Mouse (Mus musculus): ENCODE results near the gene Pcdh7. TPM values are rescaled to one million over a fixed set of nuclear protein-coding genes. Genes with fewer than 3 reads are reported as not detected.

Pcdh7 gene
- polyA plus RNA-seq, 1 experiment = 25.8 TPM

DNA sequence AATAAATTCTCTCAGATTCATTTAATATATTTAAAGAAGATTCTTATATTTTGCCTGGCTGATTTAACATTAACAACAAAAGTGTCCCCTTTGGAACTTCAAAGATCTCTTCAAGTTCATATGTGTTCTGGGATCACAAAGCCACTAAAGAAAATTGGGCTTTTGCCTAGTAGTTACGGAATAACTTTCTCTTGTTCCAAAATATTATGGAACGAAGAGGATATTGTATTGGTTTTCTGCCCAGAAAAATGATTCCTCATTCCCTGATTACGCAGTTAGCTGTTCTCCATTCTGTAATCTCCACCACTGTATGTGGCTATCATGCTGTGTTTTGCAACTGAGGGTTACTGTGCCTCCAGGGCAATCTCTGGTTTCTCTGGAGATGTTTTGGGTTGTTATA lies 147.5 kb downstream of the Pcdh7 start:
- TF ChIP-seq POLR2A (IDR thresholded peaks at IDR 0.05; ENCODE audit: borderline replicate concordance, extremely low read depth, insufficient read depth, insufficient read length, poor library complexity, severe bottlenecking) (no peak), CTCF (IDR thresholded peaks at IDR 0.05; ENCODE audit: borderline replicate concordance, extremely low read depth, insufficient read depth, insufficient read length) (no peak)
- DNase-seq (ENCODE audit: low read depth) = no peak

DNA sequence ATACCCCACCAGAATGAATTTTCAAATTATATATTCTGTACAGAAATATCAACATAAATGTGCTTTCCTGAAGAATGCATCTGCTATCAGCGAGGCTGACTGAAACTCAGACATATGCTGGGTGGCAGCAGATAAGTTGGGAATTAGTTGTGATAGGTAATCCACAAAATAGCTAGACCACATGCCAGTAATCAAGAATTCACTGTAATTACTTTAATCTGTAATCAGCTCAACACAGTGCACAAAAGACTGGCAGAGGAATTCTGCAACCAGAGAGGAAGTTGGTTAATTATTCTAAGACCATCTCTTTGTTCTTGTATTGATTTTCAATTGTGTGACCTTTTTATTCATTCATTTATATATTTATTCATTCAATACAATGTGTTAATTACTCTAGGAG lies 148.3 kb downstream of the Pcdh7 start:
- TF ChIP-seq POLR2A (IDR thresholded peaks at IDR 0.05; ENCODE audit: borderline replicate concordance, extremely low read depth, insufficient read depth, insufficient read length, poor library complexity, severe bottlenecking) (no peak), CTCF (IDR thresholded peaks at IDR 0.05; ENCODE audit: borderline replicate concordance, extremely low read depth, insufficient read depth, insufficient read length) (no peak)
- peak; percentile 40 for DNase-seq (ENCODE audit: low read depth)

DNA sequence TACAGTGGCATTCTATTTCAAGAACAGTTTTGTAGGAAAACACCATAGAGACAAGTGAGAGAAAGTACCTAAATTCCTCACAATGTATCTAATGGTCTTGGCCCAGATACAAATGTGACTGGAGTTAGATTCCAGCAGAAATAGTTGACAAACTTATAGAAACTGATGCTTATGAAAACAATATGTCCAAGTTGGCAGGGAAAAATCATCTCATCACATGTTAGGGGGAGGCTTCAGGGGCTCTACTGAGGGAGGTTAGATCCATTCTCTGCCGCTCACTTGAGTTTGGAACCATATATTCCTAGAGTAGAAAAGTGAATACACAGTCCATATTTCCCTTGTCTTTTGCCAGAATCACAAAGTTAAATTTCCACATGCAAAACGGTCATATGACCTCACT lies 150.1 kb downstream of the Pcdh7 start:
- no peak for TF ChIP-seq CTCF (IDR thresholded peaks at IDR 0.05; ENCODE audit: borderline replicate concordance, extremely low read depth, insufficient read depth, insufficient read length)
- no peak for TF ChIP-seq POLR2A (IDR thresholded peaks at IDR 0.05; ENCODE audit: borderline replicate concordance, extremely low read depth, insufficient read depth, insufficient read length, poor library complexity, severe bottlenecking)

DNA sequence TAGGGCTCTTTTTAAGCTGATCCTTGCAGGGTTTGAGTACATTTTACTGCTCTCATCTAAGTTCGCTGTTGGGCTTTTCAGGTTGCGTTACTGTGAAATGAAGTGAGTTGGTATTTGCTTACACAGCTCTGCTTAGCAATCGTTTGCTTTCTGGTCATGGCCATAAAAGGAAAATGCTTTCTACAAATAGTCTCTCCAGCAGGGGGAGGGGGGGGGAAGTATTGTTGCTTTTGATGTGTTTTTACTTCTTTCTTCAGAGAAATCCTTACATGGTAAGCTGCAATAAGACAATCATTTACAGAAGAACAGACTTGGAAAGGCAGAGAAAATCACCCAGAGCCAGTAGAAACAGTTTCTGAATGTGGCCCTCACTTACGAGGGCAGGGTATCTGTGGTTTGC lies 150.9 kb downstream of the Pcdh7 start:
- peak; percentile 38 for DNase-seq (ENCODE audit: low read depth)
- TF ChIP-seq POLR2A (IDR thresholded peaks at IDR 0.05; ENCODE audit: borderline replicate concordance, extremely low read depth, insufficient read depth, insufficient read length, poor library complexity, severe bottlenecking) (no peak), CTCF (IDR thresholded peaks at IDR 0.05; ENCODE audit: borderline replicate concordance, extremely low read depth, insufficient read depth, insufficient read length) (no peak)

More for the DNA sequence above, 150.1 kb downstream of the Pcdh7 start:
- DNase-seq (ENCODE audit: low read depth) = no peak

DNA sequence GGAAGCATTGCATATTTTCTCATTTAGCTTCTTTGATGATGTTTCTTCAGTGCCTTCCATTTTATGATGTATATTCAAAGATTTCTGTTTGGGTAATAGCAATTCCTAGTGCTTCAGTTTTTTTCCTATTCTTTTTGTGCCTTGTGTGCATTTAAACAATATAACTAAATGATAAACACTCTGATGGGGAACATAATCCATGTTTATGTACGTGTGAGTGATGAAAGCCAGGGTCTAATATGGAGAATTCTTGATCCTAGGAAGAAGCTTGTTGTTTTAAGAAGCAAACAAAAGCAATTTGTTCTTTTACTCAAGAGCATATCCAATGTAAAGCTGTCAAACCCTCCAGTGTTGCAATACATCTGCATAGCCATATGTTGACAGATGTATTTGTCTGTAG lies 153.0 kb downstream of the Pcdh7 start:
- no peak for TF ChIP-seq CTCF (IDR thresholded peaks at IDR 0.05; ENCODE audit: borderline replicate concordance, extremely low read depth, insufficient read depth, insufficient read length)
- TF ChIP-seq POLR2A (IDR thresholded peaks at IDR 0.05; ENCODE audit: borderline replicate concordance, extremely low read depth, insufficient read depth, insufficient read length, poor library complexity, severe bottlenecking) = no peak
- no peak for DNase-seq (ENCODE audit: low read depth)

DNA sequence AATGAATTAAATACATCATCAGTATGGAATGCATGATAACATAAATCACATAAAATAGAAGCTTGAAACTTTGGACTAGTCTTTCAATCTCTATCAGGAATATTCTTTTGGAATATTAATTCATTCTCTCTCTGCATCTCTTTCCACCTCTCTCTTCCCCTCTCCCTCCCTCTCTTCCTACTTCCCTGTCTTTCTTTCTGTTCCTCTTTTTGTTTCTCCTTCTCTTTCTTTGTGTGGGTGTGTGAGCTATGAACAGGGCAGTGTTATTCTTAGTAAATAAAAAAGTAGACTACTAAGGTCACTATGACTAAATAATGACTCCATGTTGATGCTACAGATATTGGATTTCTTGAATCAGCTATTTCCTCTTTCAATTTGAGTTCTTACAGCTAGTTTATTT lies 167.2 kb downstream of the Pcdh7 start:
- no peak for TF ChIP-seq POLR2A (IDR thresholded peaks at IDR 0.05; ENCODE audit: borderline replicate concordance, extremely low read depth, insufficient read depth, insufficient read length, poor library complexity, severe bottlenecking)
- no peak for TF ChIP-seq CTCF (IDR thresholded peaks at IDR 0.05; ENCODE audit: borderline replicate concordance, extremely low read depth, insufficient read depth, insufficient read length)

DNA sequence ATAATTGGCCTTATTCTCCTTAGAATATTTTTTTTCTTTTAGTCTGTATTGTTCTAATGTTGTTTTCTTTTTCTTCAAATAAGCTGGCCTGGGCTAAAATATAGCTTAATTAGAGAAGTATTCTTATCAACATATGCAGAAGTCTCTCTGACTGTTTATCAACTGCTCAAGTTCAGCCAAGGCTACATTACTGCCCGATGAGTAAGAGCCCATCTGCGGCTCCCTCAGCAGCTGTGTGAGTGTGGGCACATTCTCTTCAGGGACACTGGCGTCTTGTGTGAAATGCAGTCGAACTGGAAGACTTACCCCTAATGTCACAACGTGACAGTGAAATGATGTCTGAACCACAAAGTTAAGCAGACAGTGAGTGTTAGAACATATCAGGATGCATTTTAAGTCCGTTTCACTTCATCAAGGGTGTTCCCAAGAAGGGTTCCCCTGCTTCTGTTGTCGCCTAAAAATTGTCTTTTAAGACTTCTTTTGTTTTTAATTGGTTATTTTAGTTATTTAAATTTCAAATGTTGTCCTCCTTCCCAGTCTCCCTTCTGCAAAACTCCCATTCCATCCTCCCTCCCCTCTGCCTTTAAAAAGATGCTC lies 181.3 kb downstream of the Pcdh7 start:
- TF ChIP-seq CTCF (IDR thresholded peaks at IDR 0.05; ENCODE audit: borderline replicate concordance, extremely low read depth, insufficient read depth, insufficient read length) (no peak), POLR2A (IDR thresholded peaks at IDR 0.05; ENCODE audit: borderline replicate concordance, extremely low read depth, insufficient read depth, insufficient read length, poor library complexity, severe bottlenecking) (no peak)

More for the DNA sequence above, 167.2 kb downstream of the Pcdh7 start:
- DNase-seq (ENCODE audit: low read depth) = no peak

DNA sequence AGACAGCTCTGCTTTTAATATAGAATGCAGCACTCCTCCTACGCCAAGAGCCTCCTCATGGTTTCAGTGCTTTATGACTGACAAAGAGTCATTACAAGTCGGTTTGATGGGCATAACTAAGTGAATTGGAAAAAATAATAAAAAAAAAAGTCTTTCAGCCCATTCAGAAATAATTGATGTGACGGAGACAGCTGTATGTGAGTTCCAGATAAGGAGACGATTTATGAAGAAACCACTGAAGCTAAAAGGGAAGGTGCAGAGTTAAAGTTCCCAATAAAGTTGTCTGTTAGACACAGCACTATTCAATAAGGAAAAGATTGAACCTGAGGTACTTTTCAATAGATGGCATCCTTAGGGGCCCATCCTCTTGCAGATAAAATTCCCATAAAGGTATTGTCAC lies 189.5 kb downstream of the Pcdh7 start:
- no peak for DNase-seq (ENCODE audit: low read depth)
- TF ChIP-seq CTCF (IDR thresholded peaks at IDR 0.05; ENCODE audit: borderline replicate concordance, extremely low read depth, insufficient read depth, insufficient read length) = no peak
- no peak for TF ChIP-seq POLR2A (IDR thresholded peaks at IDR 0.05; ENCODE audit: borderline replicate concordance, extremely low read depth, insufficient read depth, insufficient read length, poor library complexity, severe bottlenecking)

More for the DNA sequence above, 181.3 kb downstream of the Pcdh7 start:
- no peak for DNase-seq (ENCODE audit: low read depth)

DNA sequence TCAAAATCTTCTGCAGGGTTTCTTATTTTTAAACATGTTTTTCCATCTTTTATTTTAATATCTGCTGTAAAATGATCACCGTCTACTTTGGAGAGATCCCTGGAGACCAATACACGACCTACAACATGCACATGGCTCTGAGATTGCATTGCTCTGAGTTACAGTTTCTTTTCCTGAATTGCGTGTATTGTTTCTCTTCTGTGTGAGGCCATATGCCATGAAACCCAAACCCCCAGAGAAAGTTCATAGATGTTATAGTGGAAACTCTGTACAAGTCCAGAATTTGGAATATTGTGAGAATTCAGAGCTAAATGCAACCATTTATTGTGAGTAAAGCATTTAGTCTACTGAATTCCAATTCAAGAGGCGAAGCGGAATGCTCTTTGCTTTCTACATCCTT lies 203.4 kb downstream of the Pcdh7 start:
- no peak for DNase-seq (ENCODE audit: low read depth)
- TF ChIP-seq CTCF (IDR thresholded peaks at IDR 0.05; ENCODE audit: borderline replicate concordance, extremely low read depth, insufficient read depth, insufficient read length) (no peak), POLR2A (IDR thresholded peaks at IDR 0.05; ENCODE audit: borderline replicate concordance, extremely low read depth, insufficient read depth, insufficient read length, poor library complexity, severe bottlenecking) (no peak)

DNA sequence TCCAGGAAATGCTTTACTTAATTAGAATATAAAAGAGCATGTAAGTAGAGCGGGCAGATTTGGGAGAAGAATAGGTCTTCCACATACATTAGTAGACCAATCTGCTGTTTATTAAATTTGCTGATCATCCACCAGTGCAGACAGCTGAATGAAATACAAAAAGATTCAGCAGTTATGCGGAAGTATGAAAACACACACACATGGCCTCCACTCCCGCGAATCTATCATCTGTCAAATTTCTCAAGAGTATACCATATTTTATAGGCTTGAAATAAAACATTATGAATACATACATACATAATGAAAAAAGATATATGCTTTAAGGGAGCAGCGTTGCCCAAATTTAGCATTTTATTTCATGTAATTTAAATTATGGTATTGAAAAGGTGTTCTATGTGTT lies 213.6 kb downstream of the Pcdh7 start:
- peak; percentile 57 for DNase-seq (ENCODE audit: low read depth)
- TF ChIP-seq POLR2A (IDR thresholded peaks at IDR 0.05; ENCODE audit: borderline replicate concordance, extremely low read depth, insufficient read depth, insufficient read length, poor library complexity, severe bottlenecking) = no peak

DNA sequence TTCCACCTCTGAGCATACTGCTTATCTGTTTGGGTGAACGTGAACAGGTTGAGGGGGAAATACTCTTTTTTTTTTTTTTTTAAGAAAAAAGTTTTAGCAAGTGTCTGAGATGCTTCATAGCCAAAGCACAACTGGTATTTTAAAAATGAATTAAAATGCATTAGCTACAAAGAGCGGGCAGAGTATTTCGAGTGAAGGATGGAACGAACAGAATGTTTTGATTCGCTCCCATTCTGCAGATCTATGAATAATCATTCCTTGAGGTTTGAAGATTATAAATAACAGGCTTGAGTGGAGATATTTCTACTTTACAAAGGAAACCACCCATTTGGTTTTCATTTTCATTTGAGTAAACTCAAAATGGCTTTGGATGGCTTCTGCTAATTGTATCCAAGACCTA lies 214.0 kb downstream of the Pcdh7 start:
- TF ChIP-seq CTCF (IDR thresholded peaks at IDR 0.05; ENCODE audit: borderline replicate concordance, extremely low read depth, insufficient read depth, insufficient read length) = no peak
- no peak for TF ChIP-seq POLR2A (IDR thresholded peaks at IDR 0.05; ENCODE audit: borderline replicate concordance, extremely low read depth, insufficient read depth, insufficient read length, poor library complexity, severe bottlenecking)

DNA sequence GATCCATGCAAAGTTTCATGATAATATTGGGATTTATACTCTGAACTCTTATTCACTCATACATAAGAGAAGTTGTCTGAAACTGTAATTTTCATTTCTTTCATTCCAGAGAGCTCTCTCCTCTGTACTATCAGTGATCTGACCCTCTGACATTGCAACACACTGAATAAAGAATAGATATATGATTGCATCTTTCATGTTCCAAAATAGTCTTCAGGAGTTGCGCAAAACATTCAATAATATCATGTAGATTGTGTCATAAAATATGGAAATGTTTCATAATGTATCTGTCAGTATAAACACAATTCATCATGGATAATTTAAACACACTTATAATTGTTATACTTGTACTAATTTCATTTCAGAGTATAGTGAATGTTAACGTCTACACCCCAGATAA lies 216.9 kb downstream of the Pcdh7 start:
- TF ChIP-seq POLR2A (IDR thresholded peaks at IDR 0.05; ENCODE audit: borderline replicate concordance, extremely low read depth, insufficient read depth, insufficient read length, poor library complexity, severe bottlenecking) (no peak), CTCF (IDR thresholded peaks at IDR 0.05; ENCODE audit: borderline replicate concordance, extremely low read depth, insufficient read depth, insufficient read length) (no peak)
- no peak for DNase-seq (ENCODE audit: low read depth)

More for the DNA sequence above, 214.0 kb downstream of the Pcdh7 start:
- peak; percentile 5 for DNase-seq (ENCODE audit: low read depth)

All from brain, embryonic 14.5 days (tissue).